In the genomic region with DNA sequence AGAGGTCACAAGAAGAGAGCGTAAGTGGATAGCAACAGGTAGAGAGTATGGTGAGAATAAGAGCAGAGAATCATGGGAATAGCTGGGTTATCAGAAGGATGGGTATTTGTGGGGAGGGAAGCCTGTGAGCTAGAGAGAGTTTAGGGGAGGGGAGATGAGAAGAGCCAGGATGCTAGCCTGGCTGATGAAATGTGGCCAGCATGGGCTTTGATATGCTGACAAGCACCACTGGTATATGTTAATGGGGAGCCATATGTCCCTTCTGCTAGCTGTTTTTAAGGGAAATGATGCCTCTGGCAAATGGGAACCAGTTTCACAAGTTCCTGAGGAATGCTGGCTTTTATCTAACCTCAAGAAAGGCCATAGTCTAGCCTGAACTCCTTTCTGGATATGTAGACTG, we compare ENCODE assay signal across 25 mouse cellular contexts.
"Had no signal": no experiment of that assay in that cellular context is flagged by ENCODE, and none has a peak within 500 bp of the region (broad histone marks: within the 10 kb centered on the region; RNA-seq: fewer than 3 reads in every experiment).

No protein-coding gene starts in this region.

- H3K27me3 ChIP-seq: heart, embryonic 12.5 days; hindbrain, embryonic 13.5 days; hindbrain, embryonic 15.5 days; kidney, embryonic 15.5 days; limb, embryonic 13.5 days; limb, embryonic 15.5 days; liver, embryonic 12.5 days had no signal

- H3K4me3 ChIP-seq: heart, embryonic 10.5 days; heart, embryonic 12.5 days; hindbrain, embryonic 10.5 days; hindbrain, embryonic 13.5 days; hindbrain, embryonic 15.5 days; kidney, embryonic 15.5 days; limb, embryonic 13.5 days; limb, embryonic 15.5 days; liver, embryonic 12.5 days had no signal

- H3K4me2 ChIP-seq: heart, embryonic 12.5 days; hindbrain, embryonic 13.5 days; hindbrain, embryonic 15.5 days; kidney, embryonic 15.5 days; limb, embryonic 13.5 days; limb, embryonic 15.5 days; liver, embryonic 12.5 days had no signal

- H3K9me3 ChIP-seq: heart, embryonic 10.5 days; heart, embryonic 12.5 days; hindbrain, embryonic 10.5 days; hindbrain, embryonic 13.5 days; hindbrain, embryonic 15.5 days; kidney, embryonic 15.5 days; limb, embryonic 13.5 days; limb, embryonic 15.5 days; liver, embryonic 12.5 days had no signal

- DNase-seq: gastrocnemius, postnatal 10 days; gastrocnemius, postnatal 25 days; heart, adult 18-20 months; heart, postnatal 10 days; heart, postnatal 4 days; kidney, adult 11 months; kidney, adult 2 months; kidney, adult 9 months; kidney, postnatal 14 days; kidney, postnatal 36 days; layer of hippocampus, adult 9-11 months; layer of hippocampus, postnatal 36 days had no signal

- ATAC-seq: hindbrain, postnatal 0 days; intestine, embryonic 16.5 days; liver, embryonic 12.5 days had no signal

- H3K4me1 ChIP-seq: heart, embryonic 12.5 days; hindbrain, embryonic 10.5 days; hindbrain, embryonic 13.5 days; hindbrain, embryonic 15.5 days; kidney, embryonic 15.5 days; liver, embryonic 12.5 days had no signal

- H3K9ac ChIP-seq: heart, embryonic 12.5 days; hindbrain, embryonic 13.5 days; hindbrain, embryonic 15.5 days; kidney, embryonic 15.5 days; limb, embryonic 13.5 days; limb, embryonic 15.5 days; liver, embryonic 12.5 days; liver, embryonic 14.5 days had no signal

- H3K27ac ChIP-seq: heart, embryonic 10.5 days; hindbrain, embryonic 10.5 days; hindbrain, embryonic 13.5 days; hindbrain, embryonic 15.5 days; hindbrain, postnatal 0 days; kidney, embryonic 15.5 days; kidney, postnatal 0 days; limb, embryonic 13.5 days; limb, embryonic 15.5 days; liver, embryonic 12.5 days; liver, embryonic 14.5 days had no signal

- H3K36me3 ChIP-seq: heart, embryonic 10.5 days; heart, embryonic 12.5 days; hindbrain, embryonic 10.5 days; hindbrain, embryonic 13.5 days; hindbrain, embryonic 15.5 days; kidney, embryonic 15.5 days; liver, embryonic 12.5 days had no signal
